Mouse (Mus musculus) intestine, embryonic 16.5 days (tissue): ENCODE data around the gene Lrmda. TPM values are rescaled to one million over a fixed set of nuclear protein-coding genes. Genes with fewer than 3 reads are reported as not detected.

Source experiments
- ATAC-seq: fragments of 200-750 bp; cut with Nextera tagmentation; 2 replicates; pipeline ENCODE4 v1.8.0; 2017; ENCODE audit warnings: moderate TSS enrichment, moderate library complexity
- H3K27ac ChIP-seq: fragments of 300-500 bp; sonication (generic); 2 replicates; pipeline ENCODE4 v1.5.1; 2014; ENCODE audit warnings: mild to moderate bottlenecking, low read length
- H3K27me3 ChIP-seq: fragments of 300-500 bp; sonication (generic); replicated peaks from 2 replicates; pipeline ENCODE4 v1.6.1; 2014; ENCODE audit warnings: low read length, control low read depth, mixed read lengths; ENCODE audit not compliant: control insufficient read depth, insufficient read depth
- H3K36me3 ChIP-seq: fragments of 300-500 bp; sonication (generic); 2 replicates; pipeline ENCODE4 v1.6.1; 2014; ENCODE audit warnings: low read length, control low read depth; ENCODE audit not compliant: control insufficient read depth, insufficient read depth
- H3K4me1 ChIP-seq: fragments of 300-500 bp; sonication (generic); 2 replicates; pipeline ENCODE4 v1.6.1; 2014; ENCODE audit warnings: low read length, control low read depth, mixed read lengths; ENCODE audit not compliant: control insufficient read depth, insufficient read depth
- H3K4me2 ChIP-seq: fragments of 300-500 bp; sonication (generic); 2 replicates; pipeline ENCODE4 v1.6.1; 2014; ENCODE audit warnings: low read depth, low read length, control low read depth
- H3K4me3 ChIP-seq: fragments of 300-500 bp; sonication (generic); 2 replicates; pipeline ENCODE4 v1.5.1; 2014; ENCODE audit warnings: mild to moderate bottlenecking, low read length
- H3K9ac ChIP-seq: fragments of 300-500 bp; sonication (generic); 2 replicates; pipeline ENCODE4 v1.6.1; 2014; ENCODE audit warnings: low read depth, low read length
- H3K9me3 ChIP-seq: fragments of 300-500 bp; sonication (generic); 2 replicates; pipeline ENCODE4 v1.6.1; 2016; ENCODE audit warnings: low read length, control low read depth; ENCODE audit not compliant: control insufficient read depth
- WGBS: fragments of 180-500 bp; shearing (Covaris S2); extraction: QIAGEN DNeasy Blood & Tissue Kit; methylation state at CpG from one replicate; pipeline ENCODE4 v1.1.7; 2014; 5-methylcytosine and 5-hydroxymethylcytosine counted together
- polyA plus RNA-seq: library from polyadenylated mRNA; unstranded; fragments of >200 nt; fragmentation: Nextera tagmentation; extraction: Ambion mirVana; gene quantifications from 2 replicates; pipeline ENCODE4 v1.2.1, GENCODE M21; 2015

The Lrmda gene
- polyA plus RNA-seq, 1 experiment from 2014 or later: 0.53 TPM

DNA sequence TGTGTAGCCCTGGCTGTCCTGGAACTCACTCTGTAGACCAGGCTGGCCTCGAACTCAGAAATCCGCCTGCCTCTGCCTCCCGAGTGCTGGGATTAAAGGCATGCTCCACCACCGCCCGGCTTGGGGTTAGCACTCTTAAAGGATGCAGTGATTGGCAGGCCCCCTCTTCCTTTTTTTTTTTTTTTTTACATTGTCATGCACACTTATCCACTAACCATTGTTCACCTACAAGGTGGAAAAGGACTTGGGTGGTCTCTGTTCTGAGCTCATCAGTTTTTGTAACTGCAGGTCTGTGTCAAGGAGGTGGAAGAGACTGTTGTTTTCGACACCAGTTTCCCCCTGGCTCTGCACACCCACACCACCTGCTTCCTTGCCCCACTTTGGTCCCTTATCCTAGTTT, 162.0 kb downstream of the Lrmda start:
- H3K4me1 ChIP-seq: no peaks in the 10 kb centered on the region
- H3K4me2 ChIP-seq: no peak overlapping the region
- no peak overlapping the region for H3K4me3 ChIP-seq
- H3K9me3 ChIP-seq: no peaks in the 10 kb centered on the region
- no peak overlapping the region for H3K27ac ChIP-seq
- WGBS: 97% methylated on average over 5 of the region's 6 CpGs
- H3K27me3 ChIP-seq: no peaks in the 10 kb centered on the region
- ATAC-seq: no peak
- no peak overlapping the region for H3K9ac ChIP-seq
- no peaks in the 10 kb centered on the region for H3K36me3 ChIP-seq

DNA sequence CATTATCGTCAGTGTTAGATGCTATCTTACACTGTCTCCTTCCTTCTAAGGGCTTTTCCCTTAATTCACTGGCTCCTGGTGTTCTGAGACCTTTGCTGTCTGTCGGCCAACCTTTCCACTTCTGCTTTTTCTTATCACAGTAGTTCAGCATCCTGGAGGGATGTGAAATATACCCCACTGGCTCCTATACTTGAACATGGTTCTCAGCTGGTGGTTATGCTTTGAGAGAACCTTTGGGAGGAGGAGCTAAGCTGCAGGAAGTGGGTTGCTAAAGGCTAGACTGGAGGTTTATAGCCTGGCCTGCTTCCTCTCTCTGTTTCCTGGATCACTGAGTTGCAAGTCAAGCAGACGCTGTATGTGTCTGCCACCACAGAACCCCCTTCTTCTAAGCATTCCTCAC, 163.7 kb downstream of the Lrmda start:
- H3K4me3 ChIP-seq: no peak overlapping the region
- no peak for ATAC-seq
- no peaks in the 10 kb centered on the region for H3K36me3 ChIP-seq
- no peaks in the 10 kb centered on the region for H3K27me3 ChIP-seq
- no peak overlapping the region for H3K4me2 ChIP-seq
- H3K4me1 ChIP-seq: no peaks in the 10 kb centered on the region
- H3K9ac ChIP-seq: no peak overlapping the region
- WGBS: 75% methylated on average over 3 of the region's 3 CpGs
- H3K27ac ChIP-seq: no peak overlapping the region
- no peaks in the 10 kb centered on the region for H3K9me3 ChIP-seq

DNA sequence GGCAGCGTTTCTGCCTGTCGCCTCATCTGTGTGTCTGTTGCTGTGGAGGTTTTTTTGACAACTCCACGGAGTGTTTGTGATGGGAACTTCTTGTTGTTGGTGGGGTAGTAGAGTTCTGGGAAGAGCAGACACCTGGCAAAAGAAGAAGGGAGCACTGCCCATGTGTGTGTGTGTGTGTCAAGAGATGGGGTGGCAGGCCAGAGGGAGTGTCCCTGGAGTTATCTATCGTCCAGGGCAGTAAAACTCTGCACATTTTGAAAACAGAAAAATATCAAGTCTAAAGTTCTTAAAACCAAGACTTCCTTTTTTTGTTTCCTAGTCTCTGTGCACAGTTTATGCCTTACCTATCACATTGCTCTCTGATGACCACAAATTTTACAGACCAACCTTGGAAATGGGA, 165.9 kb downstream of the Lrmda start:
- ATAC-seq: no peak
- Histone ChIP-seq H3K4me1 (no peaks in the 10 kb centered on the region), H3K27me3 (no peaks in the 10 kb centered on the region), H3K36me3 (no peaks in the 10 kb centered on the region), H3K9ac (no peak overlapping the region), H3K27ac (no peak overlapping the region), H3K9me3 (no peaks in the 10 kb centered on the region), H3K4me2 (no peak overlapping the region), H3K4me3 (no peak overlapping the region)
- 70% methylated on average over 4 of the region's 4 CpGs for WGBS

DNA sequence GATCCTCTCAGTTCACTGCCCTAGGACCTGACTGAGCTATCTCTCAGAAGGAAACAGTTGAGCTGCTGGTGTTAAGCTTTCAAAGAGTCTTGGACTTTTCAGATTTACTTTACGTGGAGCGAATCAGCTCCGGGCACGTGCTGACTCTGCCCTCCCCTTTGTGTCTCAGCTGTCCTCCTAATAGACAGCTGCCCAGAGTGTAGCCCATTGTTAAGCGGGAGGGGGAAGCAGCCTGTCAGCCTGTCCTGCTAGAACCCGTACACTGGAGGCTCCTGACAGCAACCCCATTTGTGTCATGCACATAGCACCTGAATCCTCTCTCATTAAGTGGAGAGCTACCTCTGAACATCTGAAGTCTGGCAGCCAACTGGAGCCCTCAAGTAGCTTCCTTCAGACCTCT, 170.6 kb downstream of the Lrmda start:
- WGBS: 49% methylated on average over 6 of the region's 6 CpGs
- H3K27me3 ChIP-seq: no peaks in the 10 kb centered on the region
- no peak overlapping the region for H3K9ac ChIP-seq
- H3K4me3 ChIP-seq: no peak overlapping the region
- no peak overlapping the region for H3K27ac ChIP-seq
- no peak for ATAC-seq
- no peaks in the 10 kb centered on the region for H3K4me1 ChIP-seq
- no peak overlapping the region for H3K4me2 ChIP-seq
- no peaks in the 10 kb centered on the region for H3K9me3 ChIP-seq
- H3K36me3 ChIP-seq: no peaks in the 10 kb centered on the region

DNA sequence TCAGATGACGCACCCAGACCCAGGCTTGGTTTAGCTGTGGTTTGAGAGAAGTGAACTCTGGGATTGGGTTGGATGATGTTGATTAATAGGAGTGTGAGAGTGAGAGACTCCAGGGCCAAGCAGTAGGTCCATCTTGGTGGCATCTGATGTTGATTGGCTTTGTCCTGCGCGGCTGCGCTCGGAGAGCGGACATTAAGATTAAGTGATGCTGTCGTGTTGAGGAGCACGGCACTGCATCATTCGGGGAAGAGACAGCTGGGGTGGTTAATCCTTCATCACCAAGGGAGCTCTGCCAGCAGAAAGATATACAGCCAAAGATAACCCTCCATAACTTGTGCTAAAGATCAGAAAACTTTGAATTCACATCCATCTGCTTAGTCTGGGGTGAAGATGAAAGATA, 172.7 kb downstream of the Lrmda start:
- Histone ChIP-seq H3K36me3 (no peaks in the 10 kb centered on the region), H3K4me2 (no peak overlapping the region), H3K27ac (no peak overlapping the region), H3K4me1 (no peaks in the 10 kb centered on the region), H3K9me3 (no peaks in the 10 kb centered on the region), H3K4me3 (no peak overlapping the region), H3K27me3 (no peaks in the 10 kb centered on the region), H3K9ac (no peak overlapping the region)
- ATAC-seq: no peak
- 59% methylated on average over 9 of the region's 9 CpGs for WGBS

DNA sequence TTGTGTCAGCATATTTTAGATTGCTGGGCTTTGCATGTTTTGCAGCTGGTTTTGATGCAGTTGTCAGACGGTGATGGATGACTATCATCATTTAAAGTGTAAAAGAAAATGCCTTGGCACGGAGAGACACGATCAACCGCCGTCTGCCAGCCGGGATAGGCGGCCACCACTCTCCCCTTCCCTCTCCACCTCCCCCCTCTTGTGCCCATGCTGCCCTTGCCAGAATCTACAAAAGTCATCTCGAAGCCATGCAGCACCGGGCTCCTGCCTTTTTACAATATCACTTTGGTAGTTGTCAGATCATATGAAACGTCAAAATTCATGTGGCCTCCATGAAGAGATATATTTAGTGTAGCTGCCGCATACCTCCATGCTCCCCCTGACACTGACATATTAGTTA, 178.5 kb downstream of the Lrmda start:
- H3K4me2 ChIP-seq: no peak overlapping the region
- H3K4me1 ChIP-seq: no peaks in the 10 kb centered on the region
- H3K4me3 ChIP-seq: no peak overlapping the region
- no peak overlapping the region for H3K27ac ChIP-seq
- no peaks in the 10 kb centered on the region for H3K36me3 ChIP-seq
- no peaks in the 10 kb centered on the region for H3K27me3 ChIP-seq
- H3K9me3 ChIP-seq: no peaks in the 10 kb centered on the region
- no peak for ATAC-seq
- WGBS: 69% methylated on average over 11 of the region's 11 CpGs
- no peak overlapping the region for H3K9ac ChIP-seq

DNA sequence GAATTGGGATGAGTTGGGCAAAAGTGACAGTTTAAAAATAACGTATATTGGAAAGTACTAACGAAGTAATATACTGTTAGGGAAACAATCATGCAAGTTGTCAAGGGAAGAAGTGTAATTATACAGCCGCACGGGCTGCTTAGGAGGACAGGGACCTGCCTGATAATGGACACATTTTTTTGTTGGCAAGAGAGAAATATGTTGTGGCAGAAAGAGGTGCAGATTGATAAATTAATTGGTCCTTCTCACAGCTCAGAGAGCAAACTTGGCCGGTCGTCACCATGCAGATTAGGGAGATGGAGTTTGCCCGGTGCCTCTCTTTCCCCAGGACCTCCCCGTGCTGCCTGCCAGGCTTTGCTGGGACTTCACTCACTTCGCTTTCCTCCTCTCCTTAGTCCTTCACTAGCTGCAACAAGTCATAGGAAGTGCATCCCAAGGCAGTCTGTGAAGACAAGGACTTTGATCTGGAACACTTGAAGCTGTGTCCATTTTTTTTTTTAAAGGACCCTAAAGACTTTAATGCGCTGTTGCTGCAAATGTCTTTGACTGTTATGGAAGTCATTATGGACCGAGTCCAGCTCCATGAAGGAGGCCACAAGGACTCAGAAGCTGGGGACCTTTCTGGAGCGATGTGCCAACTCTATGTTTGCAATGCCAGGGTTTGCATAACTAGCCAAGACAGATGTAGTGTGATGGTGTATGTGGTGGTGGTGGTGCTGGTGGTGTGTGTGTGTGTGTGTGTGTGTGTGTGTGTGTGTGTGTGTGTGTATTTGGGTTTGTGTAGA, 179.3 kb downstream of the Lrmda start:
- WGBS: 72% methylated on average over 12 of the region's 12 CpGs
- no peaks in the 10 kb centered on the region for H3K4me1 ChIP-seq
- H3K9ac ChIP-seq: no peak overlapping the region
- no peak overlapping the region for H3K27ac ChIP-seq
- H3K4me2 ChIP-seq: no peak overlapping the region
- H3K4me3 ChIP-seq: no peak overlapping the region
- H3K9me3 ChIP-seq: no peaks in the 10 kb centered on the region
- H3K36me3 ChIP-seq: no peaks in the 10 kb centered on the region
- H3K27me3 ChIP-seq: no peaks in the 10 kb centered on the region
- no peak for ATAC-seq

DNA sequence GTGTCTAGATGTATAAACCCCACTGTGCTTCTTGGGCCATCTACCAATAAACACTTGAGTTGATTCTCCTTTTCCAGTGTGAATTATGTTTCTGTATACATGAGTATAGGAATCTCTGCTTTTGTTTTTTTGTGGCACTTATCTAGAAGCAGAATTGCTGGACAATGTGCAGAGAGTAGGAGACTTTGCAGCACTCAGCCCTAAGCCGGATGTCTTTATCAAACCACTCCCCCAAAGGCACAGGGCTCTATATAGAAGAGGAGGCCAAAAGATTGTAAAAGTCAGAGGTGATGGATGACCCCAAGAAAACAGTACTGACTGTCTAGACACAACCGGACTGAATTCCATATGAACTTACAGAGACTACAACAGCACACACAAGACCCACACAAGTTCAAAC, 182.2 kb downstream of the Lrmda start:
- no peak overlapping the region for H3K27ac ChIP-seq
- ATAC-seq: no peak
- H3K4me1 ChIP-seq: no peaks in the 10 kb centered on the region
- no peak overlapping the region for H3K4me3 ChIP-seq
- H3K4me2 ChIP-seq: no peak overlapping the region
- no peaks in the 10 kb centered on the region for H3K27me3 ChIP-seq
- no peaks in the 10 kb centered on the region for H3K36me3 ChIP-seq
- WGBS: 25% methylated on average over 2 of the region's 2 CpGs
- no peaks in the 10 kb centered on the region for H3K9me3 ChIP-seq
- H3K9ac ChIP-seq: no peak overlapping the region

DNA sequence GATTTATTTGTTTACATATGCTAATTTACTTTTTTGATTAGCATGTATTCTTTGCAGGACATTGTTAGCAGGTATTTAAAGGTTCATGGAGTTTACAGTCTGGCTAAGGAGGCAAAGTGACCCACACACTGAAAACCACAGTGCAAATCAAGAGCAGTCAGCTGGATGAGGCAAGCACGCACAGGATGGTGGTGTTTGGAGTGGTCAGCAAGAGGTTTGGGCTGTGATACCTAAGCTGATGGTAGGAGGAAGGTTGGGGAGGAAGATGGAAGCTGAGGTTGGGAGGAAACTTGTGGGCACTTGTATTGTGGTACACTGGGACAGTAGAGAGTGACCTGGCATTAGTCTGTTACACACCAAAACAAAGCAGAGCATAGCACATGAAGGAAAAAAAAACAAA, 191.1 kb downstream of the Lrmda start:
- H3K9me3 ChIP-seq: no peaks in the 10 kb centered on the region
- 95% methylated on average over 1 of the region's 1 CpGs for WGBS
- no peaks in the 10 kb centered on the region for H3K27me3 ChIP-seq

DNA sequence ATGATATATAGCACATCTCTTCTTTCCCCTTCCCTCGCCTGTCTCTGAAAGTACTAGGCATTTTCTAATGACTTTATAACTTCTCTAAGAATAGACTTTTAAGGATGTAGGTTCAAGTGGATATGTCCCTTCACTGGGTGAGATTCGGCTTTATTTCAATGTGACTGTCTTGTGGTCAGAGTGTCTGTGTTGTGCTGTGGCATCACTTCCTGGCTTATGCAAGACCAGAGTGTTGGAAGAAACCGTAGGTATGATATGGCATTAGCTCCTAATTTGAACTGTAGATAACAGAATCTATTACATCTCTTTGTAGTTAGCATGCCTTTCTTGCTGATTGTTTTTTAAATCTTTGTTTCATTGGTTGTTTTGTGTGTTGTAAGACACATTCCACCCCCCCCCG, 198.7 kb downstream of the Lrmda start:
- H3K4me2 ChIP-seq: no peak overlapping the region
- no peak for ATAC-seq
- H3K4me3 ChIP-seq: no peak overlapping the region
- H3K9ac ChIP-seq: no peak overlapping the region
- H3K4me1 ChIP-seq: peaks cover 9% of the 10 kb centered on the region; the same call in 1 of the 2 replicates
- no peaks in the 10 kb centered on the region for H3K27me3 ChIP-seq
- WGBS: 76% methylated on average over 4 of the region's 4 CpGs
- no peak overlapping the region for H3K27ac ChIP-seq
- no peaks in the 10 kb centered on the region for H3K36me3 ChIP-seq
- H3K9me3 ChIP-seq: 0 out of 2 replicates have a peak, but pooled peaks cover 3% of the 10 kb centered on the region

More for the DNA sequence above, 191.1 kb downstream of the Lrmda start:
- peaks cover 5% of the 10 kb centered on the region; the same call in 1 of the 2 replicates for H3K4me1 ChIP-seq
- H3K36me3 ChIP-seq: no peaks in the 10 kb centered on the region
- no peak overlapping the region for H3K27ac ChIP-seq
- H3K4me2 ChIP-seq: no peak overlapping the region
- no peak for ATAC-seq
- H3K4me3 ChIP-seq: no peak overlapping the region
- no peak overlapping the region for H3K9ac ChIP-seq
